In the genomic region with DNA sequence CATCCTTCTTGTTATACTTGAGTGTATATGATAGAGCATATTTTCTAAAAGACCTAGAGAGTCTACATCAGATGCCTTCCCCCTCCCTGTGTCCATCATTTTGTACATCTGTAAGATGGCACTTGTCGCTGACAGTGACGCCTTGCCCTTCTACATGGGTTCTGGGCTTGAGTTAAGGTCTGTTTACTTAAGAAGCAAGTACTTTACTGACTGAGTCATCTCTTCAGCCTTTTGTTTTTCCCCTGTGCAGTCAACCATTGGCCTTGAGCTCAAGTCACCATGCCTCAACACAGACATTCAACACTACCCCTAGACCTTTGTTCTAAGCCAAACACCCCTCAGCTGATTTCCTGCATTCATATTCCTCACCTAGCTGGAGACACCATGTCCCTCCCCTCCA, we compare ENCODE assay signal across 31 mouse cellular contexts.
"Had no signal": no experiment of that assay in that cellular context is flagged by ENCODE, and none has a peak within 500 bp of the region (broad histone marks: within the 10 kb centered on the region; RNA-seq: fewer than 3 reads in every experiment).

No protein-coding gene starts in this region.

- ATAC-seq: hindbrain, embryonic 16.5 days; hindbrain, postnatal 0 days; inflammation-experienced regulatory T-cells, adult 6 months; intestine, embryonic 15.5 days; intestine, embryonic 16.5 days; intestine, postnatal 0 days had no signal

- H3K4me2 ChIP-seq: heart, embryonic 11.5 days; heart, embryonic 12.5 days; heart, embryonic 13.5 days; heart, embryonic 15.5 days; hindbrain, embryonic 12.5 days; hindbrain, embryonic 13.5 days; hindbrain, embryonic 14.5 days; hindbrain, embryonic 15.5 days; intestine, embryonic 15.5 days; kidney, embryonic 15.5 days had no signal

- H3K27me3 ChIP-seq: heart, embryonic 12.5 days; heart, embryonic 13.5 days; heart, embryonic 15.5 days; hindbrain, embryonic 12.5 days; hindbrain, embryonic 13.5 days; hindbrain, embryonic 15.5 days; intestine, embryonic 15.5 days; kidney, embryonic 15.5 days had no signal

- H3K4me1 ChIP-seq: hindbrain, embryonic 10.5 days had no signal

- DNase-seq: heart, postnatal 10 days; heart, postnatal 14 days; heart, postnatal 36 days; heart, postnatal 4 days; kidney, adult 11 months; kidney, adult 18-20 months; kidney, adult 2 months; kidney, adult 8-10 months; kidney, postnatal 10 days; kidney, postnatal 14 days; kidney, postnatal 4 days; layer of hippocampus, adult 9-11 months; layer of hippocampus, postnatal 36 days had no signal

- H3K9ac ChIP-seq: heart, embryonic 12.5 days; heart, embryonic 13.5 days; heart, embryonic 15.5 days; hindbrain, embryonic 12.5 days; hindbrain, embryonic 13.5 days; hindbrain, embryonic 14.5 days; hindbrain, embryonic 15.5 days; intestine, embryonic 15.5 days; kidney, embryonic 15.5 days had no signal

- H3K4me3 ChIP-seq: heart, embryonic 12.5 days; heart, embryonic 13.5 days; heart, embryonic 15.5 days; hindbrain, embryonic 10.5 days; hindbrain, embryonic 12.5 days; hindbrain, embryonic 13.5 days; hindbrain, embryonic 15.5 days; intestine, embryonic 15.5 days; kidney, embryonic 15.5 days; layer of hippocampus, adult 2 months had no signal

- H3K9me3 ChIP-seq: heart, embryonic 12.5 days; heart, embryonic 13.5 days; heart, embryonic 15.5 days; hindbrain, embryonic 10.5 days; hindbrain, embryonic 12.5 days; hindbrain, embryonic 13.5 days; hindbrain, embryonic 15.5 days; intestine, embryonic 15.5 days; kidney, embryonic 15.5 days had no signal

- H3K27ac ChIP-seq: heart, embryonic 13.5 days; heart, embryonic 15.5 days; hindbrain, embryonic 10.5 days; hindbrain, embryonic 12.5 days; hindbrain, embryonic 13.5 days; hindbrain, embryonic 14.5 days; hindbrain, embryonic 15.5 days; hindbrain, postnatal 0 days; intestine, embryonic 15.5 days; kidney, embryonic 15.5 days; kidney, postnatal 0 days; layer of hippocampus, adult 2 months had no signal

- H3K36me3 ChIP-seq: heart, embryonic 12.5 days; heart, embryonic 13.5 days; heart, embryonic 15.5 days; hindbrain, embryonic 10.5 days; hindbrain, embryonic 12.5 days; hindbrain, embryonic 13.5 days; hindbrain, embryonic 15.5 days; intestine, embryonic 15.5 days; kidney, embryonic 15.5 days had no signal
